Mouse (Mus musculus): ENCODE measurements around the gene Fbxl8. TPM values are rescaled to one million over a fixed set of nuclear protein-coding genes. Genes with fewer than 3 reads are reported as not detected.

Fbxl8 gene
- polyA plus RNA-seq, 1 experiment from 2014 or later = 3.1 TPM

DNA sequence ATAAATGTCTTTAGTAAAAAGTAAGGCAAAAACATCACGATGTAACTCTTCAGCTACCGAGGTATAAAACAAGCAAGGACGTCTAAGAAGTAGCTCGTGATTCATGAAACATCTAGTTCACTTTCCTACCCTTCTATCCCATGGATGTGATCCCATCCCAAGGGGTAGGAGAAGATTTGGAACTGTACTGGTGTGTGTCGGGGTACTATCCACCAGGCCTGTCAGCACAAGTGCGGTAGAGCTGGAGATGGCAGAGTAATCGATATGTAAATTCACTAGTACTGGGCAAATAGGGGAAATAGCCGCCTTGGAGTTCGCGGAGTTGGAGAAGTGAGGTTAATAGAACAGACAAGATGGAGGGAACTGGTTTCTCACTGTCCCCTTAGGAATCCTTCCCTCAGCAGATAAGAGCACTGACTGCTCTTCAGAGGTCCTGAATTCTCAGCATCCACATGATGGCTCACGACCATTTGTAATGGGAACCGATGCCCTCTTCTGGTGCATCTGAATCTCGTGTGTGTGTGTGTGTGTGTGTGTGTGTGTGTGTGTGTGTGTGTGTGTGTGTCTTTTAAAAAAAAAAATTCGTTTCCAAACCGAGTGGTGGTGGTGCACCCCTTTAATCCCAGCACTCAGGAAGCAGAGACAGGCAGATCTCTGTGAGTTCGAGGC lies 1.1 kb upstream of the Fbxl8 start:
- H3K9me3 ChIP-seq (ENCODE audit: control insufficient read depth, low read depth, low read length) = no peaks in the 10 kb centered on the region
- peaks cover 31% of the 10 kb centered on the region for H3K27me3 ChIP-seq (ENCODE audit: control insufficient read depth, insufficient read depth, low read length)
- 0 out of 2 replicates have a peak overlapping the region, but pooled peaks have one; percentile 71 for H3K4me3 ChIP-seq (ENCODE audit: low read depth, low read length)
- WGBS = 45% methylated on average over 15 of the region's 16 CpGs
- H3K27ac ChIP-seq (ENCODE audit: low read length) = no peak overlapping the region
- H3K9ac ChIP-seq (replicated peaks; ENCODE audit: low read depth, low read length) = no peak overlapping the region
- peaks cover 19% of the 10 kb centered on the region for H3K4me1 ChIP-seq (ENCODE audit: control insufficient read depth, insufficient read depth, low read length)
- no peak for ATAC-seq (ENCODE audit: insufficient number of reproducible peaks, insufficient read depth, low FRiP score, low read depth)
- peak overlapping the region; percentile 76 for H3K4me2 ChIP-seq (replicated peaks; ENCODE audit: low read depth, low read length)
- H3K36me3 ChIP-seq (ENCODE audit: control insufficient read depth, insufficient read depth, low read length) = no peaks in the 10 kb centered on the region

- Histone ChIP-seq H3K4me2 (replicated peaks; ENCODE audit: low read depth, low read length) (peak overlapping the region; percentile 76), H3K36me3 (ENCODE audit: control insufficient read depth, insufficient read depth, low read length) (no peaks in the 10 kb centered on the region), H3K9me3 (ENCODE audit: control insufficient read depth, low read depth, low read length) (no peaks in the 10 kb centered on the region), H3K27me3 (ENCODE audit: control insufficient read depth, insufficient read depth, low read length) (peaks cover 32% of the 10 kb centered on the region), H3K9ac (replicated peaks; ENCODE audit: low read depth, low read length) (no peak overlapping the region; the same call in 1 of the 2 replicates), H3K4me1 (ENCODE audit: control insufficient read depth, insufficient read depth, low read length) (peaks cover 21% of the 10 kb centered on the region), H3K27ac (ENCODE audit: low read length) (no peak overlapping the region), H3K4me3 (ENCODE audit: low read depth, low read length) (peak overlapping the region; percentile 71)
- no peak for ATAC-seq (ENCODE audit: insufficient number of reproducible peaks, insufficient read depth, low FRiP score, low read depth)
- 11% methylated on average over 10 of the region's 10 CpGs for WGBS
Measured at GRCm38 (mm10) chr8:105265128-105265527, 680 bp downstream of the Fbxl8 start.

GRCm38 (mm10) chr8:105266775-105267174 lies 2.3 kb downstream of the Fbxl8 start:
- whole genome bisulfite sequencing = 26% methylated on average over 13 of the region's 13 CpGs

DNA sequence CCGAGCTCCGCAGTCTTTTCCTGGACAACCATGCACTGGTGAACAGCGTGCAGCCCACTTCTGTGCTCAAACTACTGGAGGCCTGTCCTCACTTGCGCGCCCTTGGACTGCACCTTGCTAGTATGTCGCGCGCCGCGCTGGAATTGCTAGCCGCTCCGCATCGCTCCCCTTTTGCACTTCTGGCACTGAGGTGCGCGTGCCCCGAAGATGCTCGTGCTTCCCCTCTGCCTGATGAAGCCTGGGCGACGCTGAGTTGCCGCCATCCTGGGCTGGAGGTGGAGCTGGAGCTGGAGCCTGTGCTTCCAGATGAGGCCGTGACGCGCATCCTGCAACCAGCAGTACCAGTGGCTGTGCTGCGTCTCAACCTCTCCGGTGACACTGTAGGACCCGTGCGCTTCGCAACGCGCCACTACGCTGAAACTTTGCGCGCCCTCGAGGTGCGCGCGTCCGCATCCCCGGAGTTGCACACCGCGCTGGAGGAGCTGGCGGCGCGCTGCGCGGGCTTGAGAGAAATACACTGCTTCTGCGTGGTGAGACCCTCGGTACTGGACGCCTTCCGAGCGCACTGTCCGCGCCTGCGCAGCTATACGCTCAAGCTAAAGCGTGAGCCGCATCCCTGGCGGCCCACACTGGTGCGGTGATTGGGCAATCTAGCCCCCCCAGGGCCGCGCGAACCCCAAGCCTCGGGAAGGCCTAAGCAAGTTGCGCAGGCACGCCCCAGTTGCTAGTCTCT lies 4.1 kb downstream of the Fbxl8 start:
- under 1% methylated on average over 65 of the region's 65 CpGs for WGBS
- Histone ChIP-seq H3K4me2 (replicated peaks; ENCODE audit: low read depth, low read length) (peak overlapping the region; percentile 76), H3K4me1 (ENCODE audit: control insufficient read depth, insufficient read depth, low read length) (peaks cover 21% of the 10 kb centered on the region), H3K36me3 (ENCODE audit: control insufficient read depth, insufficient read depth, low read length) (no peaks in the 10 kb centered on the region), H3K27me3 (ENCODE audit: control insufficient read depth, insufficient read depth, low read length) (peaks cover 55% of the 10 kb centered on the region), H3K4me3 (ENCODE audit: low read depth, low read length) (peak overlapping the region; percentile 40), H3K9me3 (ENCODE audit: control insufficient read depth, low read depth, low read length) (no peaks in the 10 kb centered on the region), H3K9ac (replicated peaks; ENCODE audit: low read depth, low read length) (no peak overlapping the region; the same call in 1 of the 2 replicates), H3K27ac (ENCODE audit: low read length) (no peak overlapping the region)
- peak; percentile 38 for ATAC-seq (ENCODE audit: insufficient number of reproducible peaks, insufficient read depth, low FRiP score, low read depth)

More at GRCm38 (mm10) chr8:105266775-105267174, 2.3 kb downstream of the Fbxl8 start:
- Histone ChIP-seq H3K4me2 (replicated peaks; ENCODE audit: low read depth, low read length) (no peak overlapping the region), H3K27ac (ENCODE audit: low read length) (no peak overlapping the region), H3K9me3 (ENCODE audit: control insufficient read depth, low read depth, low read length) (no peaks in the 10 kb centered on the region), H3K4me3 (ENCODE audit: low read depth, low read length) (no peak overlapping the region), H3K9ac (replicated peaks; ENCODE audit: low read depth, low read length) (no peak overlapping the region), H3K4me1 (ENCODE audit: control insufficient read depth, insufficient read depth, low read length) (peaks cover 21% of the 10 kb centered on the region), H3K27me3 (ENCODE audit: control insufficient read depth, insufficient read depth, low read length) (peaks cover 45% of the 10 kb centered on the region), H3K36me3 (ENCODE audit: control insufficient read depth, insufficient read depth, low read length) (no peaks in the 10 kb centered on the region)
- no peak for ATAC-seq (ENCODE audit: insufficient number of reproducible peaks, insufficient read depth, low FRiP score, low read depth)

DNA sequence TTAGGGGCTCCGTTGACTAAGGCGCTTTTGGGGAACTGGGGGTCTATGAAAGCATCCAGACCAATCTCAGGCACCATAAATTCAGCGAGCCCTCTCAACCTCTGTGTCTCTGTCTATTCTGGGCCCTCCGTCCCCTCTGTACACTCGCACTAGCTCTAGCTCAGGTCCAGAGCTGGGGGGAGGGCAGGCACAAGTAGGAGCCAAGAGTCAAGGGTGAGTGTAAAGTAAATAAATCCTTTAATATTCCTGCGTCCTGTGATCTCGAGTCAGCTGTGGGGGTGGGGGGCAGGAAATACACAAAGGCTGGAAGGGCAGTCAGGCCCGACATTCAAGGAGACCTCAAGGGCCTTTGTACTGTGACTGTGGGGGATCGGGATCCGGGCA lies 4.6 kb downstream of the Fbxl8 start:
- Histone ChIP-seq H3K4me2 (replicated peaks; ENCODE audit: low read depth, low read length) (peak overlapping the region; percentile 76), H3K9me3 (ENCODE audit: control insufficient read depth, low read depth, low read length) (no peaks in the 10 kb centered on the region), H3K9ac (replicated peaks; ENCODE audit: low read depth, low read length) (0 out of 2 replicates have a peak overlapping the region, but pooled peaks have one; percentile 15), H3K27ac (ENCODE audit: low read length) (no peak overlapping the region), H3K27me3 (ENCODE audit: control insufficient read depth, insufficient read depth, low read length) (peaks cover 59% of the 10 kb centered on the region), H3K4me1 (ENCODE audit: control insufficient read depth, insufficient read depth, low read length) (peaks cover 21% of the 10 kb centered on the region), H3K36me3 (ENCODE audit: control insufficient read depth, insufficient read depth, low read length) (no peaks in the 10 kb centered on the region), H3K4me3 (ENCODE audit: low read depth, low read length) (peak overlapping the region; percentile 40)
- WGBS = 2% methylated on average over 10 of the region's 10 CpGs
- ATAC-seq (ENCODE audit: insufficient number of reproducible peaks, insufficient read depth, low FRiP score, low read depth) = no peak

GRCm38 (mm10) chr8:105269461-105269947 lies 5.1 kb downstream of the Fbxl8 start, which contains the start of gene Hsf4:
Hsf4 (plus strand) TSS chr8:105269801.
- H3K4me2 ChIP-seq (replicated peaks; ENCODE audit: low read depth, low read length) = peak within 1 kb of the TSS; percentile 76
- no peaks in the 10 kb centered on the region for H3K36me3 ChIP-seq (ENCODE audit: control insufficient read depth, insufficient read depth, low read length)
- H3K9ac ChIP-seq (replicated peaks; ENCODE audit: low read depth, low read length) = peak within 1 kb of the TSS; percentile 15
- no peak within 1 kb of the TSS for H3K27ac ChIP-seq (ENCODE audit: low read length)
- H3K4me3 ChIP-seq (ENCODE audit: low read depth, low read length) = peak within 1 kb of the TSS; percentile 40
- WGBS = 1% methylated on average over 42 of the region's 42 CpGs
- peak; percentile 30; the same call in 1 of the 2 replicates for ATAC-seq (ENCODE audit: insufficient number of reproducible peaks, insufficient read depth, low FRiP score, low read depth)
- H3K27me3 ChIP-seq (ENCODE audit: control insufficient read depth, insufficient read depth, low read length) = peaks cover 63% of the 10 kb centered on the region
- peaks cover 21% of the 10 kb centered on the region for H3K4me1 ChIP-seq (ENCODE audit: control insufficient read depth, insufficient read depth, low read length)
- H3K9me3 ChIP-seq (ENCODE audit: control insufficient read depth, low read depth, low read length) = no peaks in the 10 kb centered on the region

DNA sequence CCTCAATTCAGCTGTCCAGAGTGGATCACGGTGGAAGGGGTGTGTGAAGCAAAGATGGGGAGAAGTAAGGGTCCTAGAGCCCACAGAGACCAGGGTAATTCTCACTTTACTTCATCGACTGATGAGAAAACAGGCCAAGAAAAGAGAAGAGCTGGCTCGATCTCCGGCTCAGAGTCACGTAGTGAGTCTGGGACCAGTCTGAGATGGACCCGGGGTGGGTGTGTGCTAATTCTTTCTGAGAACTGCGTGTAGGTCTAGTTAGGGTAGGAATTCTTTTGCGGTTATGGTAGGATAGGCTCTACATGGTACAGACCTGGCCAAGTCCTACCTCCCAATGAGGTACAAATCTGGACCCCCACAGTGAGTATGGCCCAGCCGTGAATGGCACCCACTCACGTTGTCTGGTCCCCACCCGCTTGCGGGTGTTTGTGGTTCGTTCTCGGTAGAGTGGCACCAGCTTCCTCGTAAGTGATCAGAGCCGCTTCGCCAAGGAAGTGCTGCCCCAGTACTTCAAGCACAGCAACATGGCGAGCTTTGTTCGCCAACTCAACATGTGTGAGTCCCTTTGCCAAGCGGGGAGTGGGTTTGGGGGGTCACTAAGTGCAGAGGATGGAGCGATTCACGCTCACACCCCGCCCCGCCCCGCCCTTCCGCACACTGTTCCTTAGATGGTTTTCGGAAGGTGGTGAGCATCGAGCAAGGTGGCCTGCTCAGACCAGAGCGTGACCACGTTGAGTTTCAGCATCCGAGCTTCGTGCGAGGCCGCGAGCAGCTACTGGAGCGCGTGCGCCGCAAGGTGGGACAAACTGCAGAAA lies 5.9 kb downstream of the Fbxl8 start:
- Histone ChIP-seq H3K27ac (ENCODE audit: low read length) (no peak overlapping the region), H3K36me3 (ENCODE audit: control insufficient read depth, insufficient read depth, low read length) (no peaks in the 10 kb centered on the region), H3K27me3 (ENCODE audit: control insufficient read depth, insufficient read depth, low read length) (peaks cover 71% of the 10 kb centered on the region), H3K4me3 (ENCODE audit: low read depth, low read length) (peak overlapping the region; percentile 40), H3K4me2 (replicated peaks; ENCODE audit: low read depth, low read length) (peak overlapping the region; percentile 76), H3K4me1 (ENCODE audit: control insufficient read depth, insufficient read depth, low read length) (peaks cover 19% of the 10 kb centered on the region), H3K9me3 (ENCODE audit: control insufficient read depth, low read depth, low read length) (no peaks in the 10 kb centered on the region), H3K9ac (replicated peaks; ENCODE audit: low read depth, low read length) (no peak overlapping the region)
- WGBS = 6% methylated on average over 39 of the region's 39 CpGs
- no peak for ATAC-seq (ENCODE audit: insufficient number of reproducible peaks, insufficient read depth, low FRiP score, low read depth)

DNA sequence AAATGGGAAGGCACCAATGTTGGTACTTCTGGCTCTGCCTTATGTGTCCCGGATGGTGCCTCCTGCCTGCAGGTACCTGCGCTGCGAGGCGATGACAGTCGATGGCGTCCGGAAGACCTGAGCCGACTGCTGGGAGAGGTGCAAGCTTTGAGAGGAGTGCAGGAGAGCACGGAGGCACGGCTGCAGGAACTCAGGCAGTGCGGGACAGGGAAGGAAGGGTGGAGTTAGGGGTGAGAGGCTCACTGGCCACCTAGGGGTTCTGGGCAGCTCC lies 6.4 kb downstream of the Fbxl8 start:
- no peaks in the 10 kb centered on the region for H3K36me3 ChIP-seq (ENCODE audit: control insufficient read depth, insufficient read depth, low read length)
- no peak overlapping the region for H3K4me3 ChIP-seq (ENCODE audit: low read depth, low read length)
- H3K27ac ChIP-seq (ENCODE audit: low read length) = no peak overlapping the region
- H3K27me3 ChIP-seq (ENCODE audit: control insufficient read depth, insufficient read depth, low read length) = peaks cover 72% of the 10 kb centered on the region
- H3K4me2 ChIP-seq (replicated peaks; ENCODE audit: low read depth, low read length) = no peak overlapping the region; the same call in 1 of the 2 replicates
- WGBS = 5% methylated on average over 11 of the region's 11 CpGs
- H3K9ac ChIP-seq (replicated peaks; ENCODE audit: low read depth, low read length) = no peak overlapping the region
- no peaks in the 10 kb centered on the region for H3K9me3 ChIP-seq (ENCODE audit: control insufficient read depth, low read depth, low read length)
- peaks cover 24% of the 10 kb centered on the region for H3K4me1 ChIP-seq (ENCODE audit: control insufficient read depth, insufficient read depth, low read length)
- no peak for ATAC-seq (ENCODE audit: insufficient number of reproducible peaks, insufficient read depth, low FRiP score, low read depth)

Measured in stomach, embryonic 14.5 days (tissue).